Mouse (Mus musculus) limb, embryonic 11.5 days (tissue): ENCODE results near the gene Senp8. TPM values are rescaled to one million over a fixed set of nuclear protein-coding genes. Genes with fewer than 3 reads are reported as not detected.

Experiments
- ATAC-seq: fragments of 200-750 bp; cut with Nextera tagmentation; 2 replicates; pipeline ENCODE4 v1.8.0; 2017; ENCODE audit warnings: low read depth; ENCODE audit not compliant: insufficient number of reproducible peaks, low FRiP score, low TSS enrichment
- DNase-seq: peaks from one replicate; pipeline ENCODE4 v3.0.0-alpha.2; 2015; ENCODE audit warnings: low spot score
- H3K27ac ChIP-seq: fragments of 300-500 bp; sonication (generic); replicated peaks from 2 replicates; pipeline ENCODE4 v1.5.1; 2014; ENCODE audit warnings: low read depth, mild to moderate bottlenecking, low read length
- H3K27me3 ChIP-seq: fragments of 300-500 bp; sonication (generic); 2 replicates; pipeline ENCODE4 v1.6.1; 2014; ENCODE audit warnings: mild to moderate bottlenecking, low read length, mixed read lengths; ENCODE audit not compliant: control insufficient read depth, insufficient read depth
- H3K36me3 ChIP-seq: fragments of 300-500 bp; sonication (generic); 2 replicates; pipeline ENCODE4 v1.6.1; 2014; ENCODE audit warnings: mild to moderate bottlenecking, low read length, moderate library complexity, mixed read lengths; ENCODE audit not compliant: control insufficient read depth, insufficient read depth
- H3K4me1 ChIP-seq: fragments of 300-500 bp; sonication (generic); 2 replicates; pipeline ENCODE4 v1.6.1; 2014; ENCODE audit warnings: low read length, mixed read lengths; ENCODE audit not compliant: control insufficient read depth, insufficient read depth
- H3K4me2 ChIP-seq: fragments of 300-500 bp; sonication (generic); 2 replicates; pipeline ENCODE4 v1.6.1; 2014; ENCODE audit warnings: low read depth, mild to moderate bottlenecking, moderate library complexity; ENCODE audit not compliant: severe bottlenecking
- H3K4me3 ChIP-seq: fragments of 300-500 bp; sonication (generic); 2 replicates; pipeline ENCODE4 v1.5.1; 2014; ENCODE audit warnings: low read depth, low read length
- H3K9ac ChIP-seq: fragments of 300-500 bp; sonication (generic); 2 replicates; pipeline ENCODE4 v1.6.1; 2014; ENCODE audit warnings: mild to moderate bottlenecking, low read length
- H3K9me3 ChIP-seq: fragments of 300-500 bp; sonication (generic); 2 replicates; pipeline ENCODE4 v1.6.1; 2016; ENCODE audit warnings: low read length; ENCODE audit not compliant: control insufficient read depth
- WGBS: fragments of 180-500 bp; shearing (Covaris S2); extraction: QIAGEN DNeasy Blood & Tissue Kit; methylation state at CpG from one replicate; pipeline ENCODE4 v1.1.7; 2014; 5-methylcytosine and 5-hydroxymethylcytosine counted together
- polyA plus RNA-seq: library from polyadenylated mRNA; unstranded; fragments of >200 nt; fragmentation: Nextera tagmentation; extraction: Ambion mirVana; gene quantifications from 2 replicates; pipeline ENCODE4 v1.2.1, GENCODE M21; 2014

The Senp8 gene
- polyA plus RNA-seq, 1 experiment from 2014 or later: 20.1 TPM

- no peak overlapping the region for H3K9ac ChIP-seq
- H3K4me2 ChIP-seq: no peak overlapping the region
- WGBS: 75% methylated on average over 8 of the region's 8 CpGs
- H3K27ac ChIP-seq: no peak overlapping the region
- H3K4me1 ChIP-seq: 0 out of 2 replicates have a peak, but pooled peaks cover 2% of the 10 kb centered on the region
- no peaks in the 10 kb centered on the region for H3K36me3 ChIP-seq
- H3K4me3 ChIP-seq: no peak overlapping the region
- DNase-seq (peak; percentile 36), ATAC-seq (no peak)
- H3K27me3 ChIP-seq: no peaks in the 10 kb centered on the region
- no peaks in the 10 kb centered on the region for H3K9me3 ChIP-seq
Measured at GRCm38 (mm10) chr9:59723791-59724442, 26.6 kb downstream of the Senp8 start.

DNA sequence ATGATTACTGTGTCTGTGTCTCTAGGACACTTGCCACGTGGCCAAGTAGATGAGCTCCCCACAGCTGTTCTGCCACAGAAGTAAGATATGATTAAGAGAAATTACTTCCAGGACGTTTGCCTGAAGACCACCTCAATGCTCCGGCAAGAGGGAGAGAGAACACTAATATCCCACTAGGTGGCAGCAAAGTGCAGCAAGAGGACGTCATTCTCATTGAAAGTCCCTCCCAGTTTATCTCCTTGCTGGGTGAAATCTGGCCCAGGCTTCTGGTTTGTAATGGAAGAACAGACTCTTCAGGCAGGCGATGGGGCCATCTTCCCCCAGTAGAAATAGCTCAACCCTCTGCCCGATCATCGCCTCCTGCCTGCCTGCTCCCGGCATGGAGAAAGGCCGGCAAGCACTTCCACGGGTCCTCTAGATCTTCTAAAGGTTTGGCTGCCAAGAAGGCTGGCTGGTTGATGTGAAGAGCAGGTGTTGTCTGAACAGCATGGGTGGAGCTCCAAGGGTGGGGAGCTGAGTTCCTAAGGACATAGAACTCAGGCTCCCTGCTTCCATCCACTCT is 27.3 kb downstream of the Senp8 start:
- Histone ChIP-seq H3K36me3 (no peaks in the 10 kb centered on the region), H3K4me3 (no peak overlapping the region), H3K9ac (no peak overlapping the region), H3K4me2 (peak overlapping the region; percentile 17; the same call in 1 of the 2 replicates), H3K27me3 (no peaks in the 10 kb centered on the region), H3K4me1 (0 out of 2 replicates have a peak, but pooled peaks cover 2% of the 10 kb centered on the region), H3K27ac (no peak overlapping the region), H3K9me3 (no peaks in the 10 kb centered on the region)
- ATAC-seq: no peak
- 19% methylated on average over 10 of the region's 10 CpGs for WGBS
- DNase-seq: peak; percentile 75

DNA sequence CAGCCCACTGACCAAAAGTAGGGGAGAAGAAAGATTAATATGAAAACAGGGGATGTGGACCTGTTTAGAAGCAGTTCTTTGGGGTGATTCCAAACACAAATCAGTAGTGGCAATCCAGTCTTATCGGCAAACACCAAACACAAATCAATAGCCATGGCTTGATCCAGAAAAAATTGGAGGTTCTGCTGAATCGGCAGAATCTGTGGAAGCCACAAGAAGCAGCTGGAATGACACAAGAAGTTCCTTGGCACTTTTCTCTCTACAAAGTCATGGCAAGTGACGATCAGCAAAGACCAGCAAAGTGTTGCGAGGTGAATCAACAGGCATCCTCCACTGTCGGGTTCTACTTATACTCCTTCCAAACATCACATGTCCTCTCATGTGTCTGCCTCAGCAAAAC is 29.4 kb downstream of the Senp8 start:
- 83% methylated on average over 5 of the region's 5 CpGs for WGBS
- no peak for DNase-seq
- Histone ChIP-seq H3K4me2 (no peak overlapping the region), H3K4me3 (no peak overlapping the region), H3K27me3 (no peaks in the 10 kb centered on the region), H3K27ac (no peak overlapping the region), H3K9ac (no peak overlapping the region), H3K9me3 (no peaks in the 10 kb centered on the region), H3K36me3 (no peaks in the 10 kb centered on the region), H3K4me1 (0 out of 2 replicates have a peak, but pooled peaks cover 2% of the 10 kb centered on the region)
- ATAC-seq: no peak

DNA sequence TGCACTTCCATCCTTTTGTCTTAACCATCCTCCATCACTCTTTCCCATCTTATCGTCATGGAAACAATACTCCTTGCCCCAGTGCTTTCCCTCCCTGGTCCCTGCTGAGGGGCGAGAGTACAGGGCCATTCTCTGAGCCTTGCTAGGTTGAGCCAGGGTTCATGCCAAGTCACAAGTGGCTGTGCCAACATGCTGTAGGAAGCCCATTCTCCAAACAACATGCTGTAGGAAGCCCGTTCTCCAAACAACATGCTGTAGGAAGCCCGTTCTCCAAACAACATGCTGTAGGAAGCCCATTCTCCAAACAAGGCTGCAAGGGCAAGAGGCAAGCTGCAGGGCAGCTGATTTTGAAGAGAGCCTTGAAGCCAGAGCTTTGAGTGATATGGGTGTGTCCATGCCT is 32.3 kb downstream of the Senp8 start:
- Histone ChIP-seq H3K27me3 (no peaks in the 10 kb centered on the region), H3K27ac (no peak overlapping the region), H3K9ac (no peak overlapping the region), H3K36me3 (no peaks in the 10 kb centered on the region), H3K9me3 (no peaks in the 10 kb centered on the region), H3K4me1 (0 out of 2 replicates have a peak, but pooled peaks cover under 1% of the 10 kb centered on the region), H3K4me3 (no peak overlapping the region), H3K4me2 (no peak overlapping the region)
- 91% methylated on average over 4 of the region's 4 CpGs for WGBS
- ATAC-seq (no peak), DNase-seq (no peak)

DNA sequence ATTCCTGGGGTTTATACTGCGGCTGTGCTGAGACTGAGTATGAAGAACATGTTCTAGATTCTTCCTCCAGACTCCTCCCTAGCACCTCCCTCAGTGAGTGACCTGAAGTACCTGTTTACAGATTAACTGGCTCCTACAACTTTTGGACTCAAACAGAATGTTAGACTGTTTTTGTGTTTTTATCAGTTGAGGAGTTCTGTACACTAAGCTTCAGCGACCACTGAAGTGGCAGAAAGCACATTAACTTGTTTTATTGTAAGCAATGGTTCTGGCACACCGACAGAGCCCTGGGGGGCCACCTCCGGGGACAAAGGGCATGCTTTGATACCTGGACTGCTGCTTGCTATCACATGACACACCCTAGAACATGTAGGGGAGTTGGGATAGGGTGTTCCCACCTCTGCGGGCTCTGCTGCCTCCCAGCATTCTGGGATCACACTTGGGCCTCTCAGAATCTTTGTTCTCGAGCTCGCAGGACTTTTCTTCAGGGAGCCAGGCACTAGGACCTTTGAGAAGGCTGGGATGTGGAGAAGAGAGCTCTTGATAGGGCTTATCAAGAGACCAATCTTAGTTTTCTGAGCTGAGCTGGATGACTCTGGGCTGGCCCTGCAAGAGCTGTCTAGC is 34.1 kb downstream of the Senp8 start:
- ATAC-seq (no peak), DNase-seq (no peak)
- no peaks in the 10 kb centered on the region for H3K4me1 ChIP-seq
- no peaks in the 10 kb centered on the region for H3K9me3 ChIP-seq
- H3K9ac ChIP-seq: no peak overlapping the region
- no peaks in the 10 kb centered on the region for H3K36me3 ChIP-seq
- H3K4me3 ChIP-seq: no peak overlapping the region
- no peaks in the 10 kb centered on the region for H3K27me3 ChIP-seq
- H3K4me2 ChIP-seq: no peak overlapping the region
- 73% methylated on average over 7 of the region's 7 CpGs for WGBS
- no peak overlapping the region for H3K27ac ChIP-seq

- Histone ChIP-seq H3K9me3 (no peaks in the 10 kb centered on the region), H3K4me1 (no peaks in the 10 kb centered on the region), H3K4me2 (no peak overlapping the region), H3K27me3 (no peaks in the 10 kb centered on the region), H3K36me3 (no peaks in the 10 kb centered on the region), H3K27ac (no peak overlapping the region), H3K4me3 (no peak overlapping the region), H3K9ac (no peak overlapping the region)
- WGBS: 85% methylated on average over 3 of the region's 3 CpGs
- no peak for ATAC-seq
- DNase-seq: no peak
Measured at GRCm38 (mm10) chr9:59709225-59709624, 41.3 kb downstream of the Senp8 start.

GRCm38 (mm10) chr9:59706850-59707825 is 43.4 kb downstream of the Senp8 start:
- H3K27me3 ChIP-seq: no peaks in the 10 kb centered on the region
- H3K9ac ChIP-seq: no peak overlapping the region
- H3K4me3 ChIP-seq: no peak overlapping the region
- no peaks in the 10 kb centered on the region for H3K36me3 ChIP-seq
- H3K4me1 ChIP-seq: no peaks in the 10 kb centered on the region
- WGBS: 58% methylated on average over 10 of the region's 10 CpGs
- H3K4me2 ChIP-seq: no peak overlapping the region
- DNase-seq: no peak
- ATAC-seq: no peak
- no peaks in the 10 kb centered on the region for H3K9me3 ChIP-seq
- H3K27ac ChIP-seq: no peak overlapping the region

GRCm38 (mm10) chr9:59703099-59703498 is 47.4 kb downstream of the Senp8 start:
- no peaks in the 10 kb centered on the region for H3K9me3 ChIP-seq
- no peaks in the 10 kb centered on the region for H3K27me3 ChIP-seq
- DNase-seq (no peak), ATAC-seq (no peak)
- H3K4me1 ChIP-seq: no peaks in the 10 kb centered on the region
- H3K4me3 ChIP-seq: no peak overlapping the region
- H3K4me2 ChIP-seq: no peak overlapping the region
- H3K36me3 ChIP-seq: no peaks in the 10 kb centered on the region
- 63% methylated on average over 6 of the region's 6 CpGs for WGBS
- H3K27ac ChIP-seq: no peak overlapping the region
- H3K9ac ChIP-seq: no peak overlapping the region
